Mouse (Mus musculus) ES-E14 (cell line): ENCODE results near the gene Gjd3. TPM values are rescaled to one million over a fixed set of nuclear protein-coding genes. Genes with fewer than 3 reads are reported as not detected.

Experiments
- DNase-seq: peaks from one replicate; pipeline ENCODE4 v3.0.0-alpha.2; 2013; ENCODE audit warnings: low read depth, low spot score
- H3K27ac ChIP-seq: 2 replicates; pipeline ENCODE4 v1.5.1; 2012; ENCODE audit warnings: low read depth, mild to moderate bottlenecking, low read length, moderate library complexity, mixed read lengths; ENCODE audit not compliant: poor library complexity, insufficient read depth, severe bottlenecking
- H3K36me3 ChIP-seq: 2 replicates; pipeline ENCODE4 v1.6.1; 2012; ENCODE audit warnings: mild to moderate bottlenecking, low read length, moderate library complexity, mixed read lengths; ENCODE audit not compliant: control insufficient read depth, poor library complexity, insufficient read depth, severe bottlenecking
- H3K4me1 ChIP-seq, 2 experiments: fragments of 150-350 bp in 1 of 2; sonication (generic) in 1 of 2; 2 replicates each; pipeline ENCODE4 v1.6.1; 2012; ENCODE audit warnings: low read length in 2 of 2, mild to moderate bottlenecking in 1 of 2, mixed read lengths in 1 of 2; ENCODE audit not compliant: control insufficient read depth in 2 of 2, insufficient read depth in 2 of 2, poor library complexity in 1 of 2
- H3K4me3 ChIP-seq, 2 experiments: fragments of 150-350 bp in 1 of 2; sonication (generic) in 1 of 2; 2 replicates each; pipeline ENCODE4 v1.5.1; 2012; ENCODE audit warnings: low read length in 2 of 2, low read depth in 1 of 2, mild to moderate bottlenecking in 1 of 2, mixed read lengths in 1 of 2; ENCODE audit not compliant: insufficient read depth in 1 of 2, poor library complexity in 1 of 2, severe bottlenecking in 1 of 2
- H3K9ac ChIP-seq: 2 replicates; pipeline ENCODE4 v1.6.1; 2012; ENCODE audit warnings: low read depth, mild to moderate bottlenecking, low read length, mixed read lengths; ENCODE audit not compliant: poor library complexity, insufficient read depth, severe bottlenecking
- H3K9me3 ChIP-seq: fragments of 150-350 bp; sonication (generic); 2 replicates; pipeline ENCODE4 v1.6.1; 2012; ENCODE audit warnings: low read depth, mild to moderate bottlenecking, low read length; ENCODE audit not compliant: control insufficient read depth, insufficient read depth
- CHD2 ChIP-seq: IDR thresholded peaks from 2 replicates; pipeline ENCODE4 v1.6.1; 2014; ENCODE audit warnings: mild to moderate bottlenecking, low read depth, low read length, inconsistent platforms
- HCFC1 ChIP-seq: IDR thresholded peaks from 2 replicates; pipeline ENCODE4 v1.6.1; 2012; ENCODE audit warnings: low read length, inconsistent platforms, borderline replicate concordance; ENCODE audit not compliant: insufficient read depth
- MAFK ChIP-seq: IDR thresholded peaks from 2 replicates; pipeline ENCODE4 v1.6.1; 2014; ENCODE audit warnings: mild to moderate bottlenecking, low read depth, low read length, inconsistent platforms; ENCODE audit not compliant: insufficient read depth
- ZC3H11A ChIP-seq: IDR thresholded peaks from 2 replicates; pipeline ENCODE4 v1.6.1; 2012; ENCODE audit warnings: low read depth, mild to moderate bottlenecking, inconsistent platforms, low read length, borderline replicate concordance
- ZNF384 ChIP-seq: IDR thresholded peaks from 2 replicates; pipeline ENCODE4 v1.6.1; 2012; ENCODE audit warnings: low read depth, low read length, inconsistent platforms
- in situ Hi-C, 2 experiments: fragments of 600-800 bp; cut with MboI; formaldehyde crosslinking; loops; one replicate each; pipeline ENCODE4 v1.15.1; 2025; ENCODE audit warnings: low sequenced_read_pairs in 2 of 2, inconsistent platforms in 1 of 2; ENCODE audit not compliant: unreplicated experiment in 2 of 2
- total RNA-seq: library from RNA; depleted of rRNA; stranded (reverse); fragments of 300-350 nt; gene quantifications from 2 replicates; pipeline ENCODE4 v1.2.3, GENCODE M21; 2012

Gjd3 gene
- total RNA-seq, 1 experiment = 0.27 TPM

DNA sequence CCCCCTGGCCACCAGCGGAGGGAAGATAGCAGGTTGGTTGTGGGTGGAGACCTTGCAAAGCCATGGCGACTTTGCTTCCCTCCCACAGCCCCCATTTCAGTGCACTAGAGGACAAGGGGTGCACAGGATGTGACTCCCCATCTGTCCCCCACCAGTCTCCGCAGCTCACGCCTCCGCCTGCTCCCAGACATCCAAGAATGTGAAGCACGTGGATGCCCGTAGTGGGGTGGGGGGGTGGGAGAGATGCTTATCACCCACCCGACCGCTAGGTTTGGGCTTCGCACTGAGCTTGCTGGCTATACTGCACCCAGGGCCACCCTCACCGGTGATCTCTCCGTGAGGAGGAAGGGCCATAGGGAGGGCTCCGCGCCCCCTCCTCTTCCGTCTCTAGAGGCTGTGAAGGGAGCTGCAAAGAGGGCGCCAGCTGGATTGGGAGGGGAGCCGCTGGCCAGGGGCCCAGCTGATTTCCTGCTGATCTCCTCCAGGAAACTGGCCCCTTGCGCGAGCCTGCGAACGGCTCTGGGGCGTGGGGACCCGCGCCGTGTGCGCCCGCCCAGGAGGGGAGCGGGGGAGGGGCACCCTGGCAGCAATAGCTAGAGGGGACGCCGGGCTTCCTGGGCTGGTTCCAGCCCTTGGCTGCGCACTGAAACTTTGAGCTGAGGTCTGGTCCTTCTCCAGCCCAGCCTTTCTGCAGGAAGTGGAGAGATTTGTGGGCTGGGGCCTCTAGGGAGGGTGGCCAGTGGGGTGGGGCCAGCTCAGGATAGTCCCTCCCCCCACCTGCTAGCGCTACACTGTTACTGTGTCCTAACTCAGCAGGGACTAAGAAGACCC is 19.4 kb downstream of the Gjd3 start:
- Histone ChIP-seq H3K36me3 (peaks cover 19% of the 10 kb centered on the region), H3K27ac (peak overlapping the region; percentile 86), H3K4me3 (peak overlapping the region; percentile 70 to 74), H3K4me1 (peaks cover 20 to 32% of the 10 kb centered on the region in 2 experiments), H3K9ac (peak overlapping the region; percentile 52), H3K9me3 (no peaks in the 10 kb centered on the region)
- DNase-seq = no peak
- in situ Hi-C loops = no loop called here
- TF ChIP-seq HCFC1 = no peak
- TF ChIP-seq ZC3H11A = no peak
- no peak for TF ChIP-seq ZNF384
- TF ChIP-seq MAFK = no peak
- TF ChIP-seq CHD2 = no peak

DNA sequence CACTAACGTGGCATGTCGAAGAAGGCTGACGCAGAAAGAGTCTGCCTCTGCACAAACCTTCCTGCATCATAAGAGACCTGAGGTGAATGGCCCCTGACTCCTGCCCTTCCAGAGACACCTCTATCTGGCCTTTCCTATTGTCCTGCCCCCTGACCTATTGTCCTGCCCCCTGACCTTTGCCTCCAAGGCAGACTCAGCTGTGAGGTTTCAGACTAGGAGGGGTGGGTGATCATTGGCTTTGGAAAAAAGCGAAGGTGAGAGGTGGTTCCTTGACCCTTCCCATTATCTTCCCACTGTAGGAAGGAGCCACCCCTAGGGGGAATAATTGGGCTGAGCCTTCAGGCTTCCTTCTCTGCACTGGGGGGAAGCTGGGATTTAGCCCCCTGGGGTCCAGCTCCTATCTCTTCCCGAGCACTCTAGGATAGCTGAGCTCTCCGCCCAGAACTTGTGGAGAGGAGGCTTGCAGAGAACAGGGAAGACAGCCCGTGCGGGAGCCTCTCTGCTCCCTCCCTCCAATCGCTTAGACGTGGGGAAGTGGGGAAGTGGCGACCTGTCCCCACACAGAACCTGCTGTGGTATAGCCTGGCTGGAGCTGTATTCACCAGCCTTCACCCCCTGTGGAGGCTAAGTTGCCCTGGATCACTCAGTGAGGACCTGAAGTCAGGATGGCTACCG is 20.3 kb downstream of the Gjd3 start:
- TF ChIP-seq HCFC1 (no peak), ZNF384 (no peak), CHD2 (no peak), MAFK (no peak), ZC3H11A (no peak)
- Histone ChIP-seq H3K36me3 (peaks cover 13% of the 10 kb centered on the region; the same call in 1 of the 2 replicates), H3K4me1 (peaks cover 17 to 26% of the 10 kb centered on the region in 2 experiments), H3K9me3 (no peaks in the 10 kb centered on the region), H3K9ac (peak overlapping the region; percentile 52), H3K4me3 (peak overlapping the region; percentile 70 to 74), H3K27ac (peak overlapping the region; percentile 86)
- in situ Hi-C loops = no loop called here
- DNase-seq = no peak

DNA sequence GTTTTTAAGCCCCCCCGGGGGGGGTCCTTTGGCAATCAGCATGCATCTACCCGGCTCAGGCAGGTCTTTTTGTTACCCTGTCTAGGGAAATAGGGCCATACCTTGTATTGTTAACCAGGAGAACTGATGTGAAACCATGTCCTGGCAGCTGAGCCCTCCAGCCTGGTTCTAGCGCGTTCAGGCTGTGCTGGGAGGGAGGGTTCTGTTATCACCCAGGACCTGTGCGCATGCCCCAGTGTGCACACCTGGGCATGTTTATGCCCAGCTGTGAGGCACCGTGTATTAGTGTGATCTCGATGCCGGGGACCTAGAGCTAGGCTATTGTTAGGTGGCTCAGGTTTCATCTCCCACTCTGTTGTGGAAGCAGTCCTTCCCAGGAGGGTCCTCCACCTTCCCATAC is 21.1 kb downstream of the Gjd3 start:
- Histone ChIP-seq H3K9me3 (no peaks in the 10 kb centered on the region), H3K27ac (no peak overlapping the region), H3K4me3 (peak overlapping the region; percentile 70 to 74), H3K9ac (peak overlapping the region; percentile 33; the same call in 1 of the 2 replicates), H3K36me3 (peaks cover 7% of the 10 kb centered on the region; the same call in 1 of the 2 replicates), H3K4me1 (peaks cover 9 to 21% of the 10 kb centered on the region in 2 experiments)
- in situ Hi-C loops = no loop called here
- TF ChIP-seq CHD2 (no peak), MAFK (no peak), ZNF384 (no peak), HCFC1 (no peak), ZC3H11A (no peak)
- no peak for DNase-seq

DNA sequence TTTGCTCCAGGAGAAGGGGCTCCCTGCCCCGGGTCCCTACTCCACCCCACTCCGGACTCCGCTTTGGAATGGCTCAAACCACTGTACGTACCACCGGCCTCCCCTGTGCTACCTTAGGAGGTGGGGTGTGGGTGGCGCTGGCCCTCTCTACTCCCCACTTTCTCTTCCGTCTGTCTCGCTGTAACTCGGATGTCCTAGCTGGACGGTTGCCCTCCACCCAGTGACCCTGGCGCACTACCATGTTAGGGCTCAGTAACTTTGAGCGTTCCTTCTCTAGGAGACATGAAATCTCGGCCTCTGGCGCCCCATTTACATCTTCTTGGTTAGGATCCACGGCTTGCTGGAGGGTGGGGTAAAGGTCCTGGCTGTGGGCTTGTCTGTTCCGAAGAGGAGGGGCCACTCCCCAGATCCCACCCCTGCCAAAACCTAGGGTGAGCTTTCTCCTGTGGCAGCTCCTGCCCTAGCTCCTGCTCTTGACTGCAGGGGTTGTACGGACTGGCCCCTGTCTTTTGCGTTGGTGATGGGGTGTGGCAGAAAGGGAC is 21.7 kb downstream of the Gjd3 start:
- in situ Hi-C loops = no loop called here
- Histone ChIP-seq H3K9ac (peak overlapping the region; percentile 80), H3K9me3 (no peaks in the 10 kb centered on the region), H3K27ac (peak overlapping the region; percentile 72; the same call in 1 of the 2 replicates), H3K4me3 (peak overlapping the region; percentile 70 to 74), H3K36me3 (peaks cover 2% of the 10 kb centered on the region; the same call in 1 of the 2 replicates), H3K4me1 (peaks cover 8 to 19% of the 10 kb centered on the region in 2 experiments)
- no peak for TF ChIP-seq ZNF384
- no peak for TF ChIP-seq CHD2
- TF ChIP-seq HCFC1 = no peak
- no peak for TF ChIP-seq ZC3H11A
- TF ChIP-seq MAFK = no peak
- no peak for DNase-seq
